Mouse (Mus musculus): Measurements from ENCODE around the gene Gm15107.
"Not testable (repeated sequence)": the region's sequence is repeated elsewhere in the genome, so short reads cannot be mapped to it uniquely, and the experiment has no call there.

Gene Gm15107

DNA sequence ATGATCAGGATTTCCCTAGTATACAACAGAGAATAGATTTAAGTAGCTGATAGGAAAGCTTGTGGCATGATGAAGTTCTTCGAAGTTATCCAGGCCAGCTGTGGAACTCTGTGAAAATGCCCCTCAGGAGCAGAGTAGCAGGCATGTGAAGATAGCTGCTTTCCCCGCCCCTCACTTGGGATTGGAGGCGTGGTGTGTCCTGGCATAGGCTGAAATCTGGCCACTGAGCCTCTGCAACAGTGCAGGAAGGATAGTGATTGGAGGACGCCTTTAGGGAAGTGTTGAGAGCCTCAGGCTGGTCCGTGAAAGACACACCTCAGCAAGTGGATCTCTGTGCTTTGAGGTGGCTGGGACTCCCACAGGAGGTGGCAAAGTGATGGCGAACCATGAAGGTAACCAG lies at the start of gene Gm15107:
TSS of gene Gm15107 (plus strand) at position 301 of the 400 bp plus-strand sequence.
- not testable (repeated sequence) for DNase-seq (ENCODE audit: low read depth)
